Mouse (Mus musculus) hindbrain, embryonic 13.5 days (tissue): ENCODE results near the gene Tnn. TPM values are rescaled to one million over a fixed set of nuclear protein-coding genes. Genes with fewer than 3 reads are reported as not detected.

Source experiments
- ATAC-seq: fragments of 200-750 bp; cut with Nextera tagmentation; 2 replicates; pipeline ENCODE4 v1.8.0; 2017; ENCODE audit warnings: moderate TSS enrichment; ENCODE audit not compliant: low FRiP score
- H3K27ac ChIP-seq: fragments of 300-500 bp; sonication (generic); 2 replicates; pipeline ENCODE4 v1.5.1; 2015; ENCODE audit warnings: inconsistent platforms, mild to moderate bottlenecking, moderate library complexity
- H3K27me3 ChIP-seq: fragments of 300-500 bp; sonication (generic); 2 replicates; pipeline ENCODE4 v1.6.1; 2015; ENCODE audit warnings: mild to moderate bottlenecking, inconsistent platforms
- H3K36me3 ChIP-seq: fragments of 300-500 bp; sonication (generic); 2 replicates; pipeline ENCODE4 v1.6.1; 2015; ENCODE audit warnings: mild to moderate bottlenecking, inconsistent platforms
- H3K4me1 ChIP-seq: fragments of 300-500 bp; sonication (generic); replicated peaks from 2 replicates; pipeline ENCODE4 v1.6.1; 2015; ENCODE audit warnings: inconsistent platforms
- H3K4me2 ChIP-seq: fragments of 300-500 bp; sonication (generic); 2 replicates; pipeline ENCODE4 v1.6.1; 2015; ENCODE audit warnings: inconsistent platforms, mild to moderate bottlenecking, moderate library complexity
- H3K4me3 ChIP-seq: fragments of 300-500 bp; sonication (generic); 2 replicates; pipeline ENCODE4 v1.5.1; 2015; ENCODE audit warnings: mild to moderate bottlenecking, inconsistent platforms
- H3K9ac ChIP-seq: fragments of 300-500 bp; sonication (generic); 2 replicates; pipeline ENCODE4 v1.6.1; 2015; ENCODE audit warnings: mild to moderate bottlenecking, inconsistent platforms
- H3K9me3 ChIP-seq: fragments of 300-500 bp; sonication (generic); 2 replicates; pipeline ENCODE4 v1.6.1; 2016; ENCODE audit warnings: inconsistent platforms
- WGBS: fragments of 180-500 bp; shearing (Covaris S2); methylation state at CpG from one replicate; pipeline ENCODE4 v1.1.7; 2015; 5-methylcytosine and 5-hydroxymethylcytosine counted together
- polyA plus RNA-seq: library from polyadenylated mRNA; unstranded; fragments of >200 nt; fragmentation: Nextera tagmentation; extraction: Ambion mirVana; gene quantifications from 2 replicates; pipeline ENCODE4 v1.2.1, GENCODE M21; 2015

The Tnn gene
- polyA plus RNA-seq, 1 experiment from 2014 or later, result 0.06 TPM

GRCm38 (mm10) chr1:160035561-160035960 lies 117.8 kb downstream of the Tnn start:
- no peak overlapping the region for H3K9ac ChIP-seq
- no peaks in the 10 kb centered on the region for H3K4me1 ChIP-seq
- 78% methylated on average over 3 of the region's 3 CpGs for WGBS
- H3K4me3 ChIP-seq, result no peak overlapping the region
- H3K4me2 ChIP-seq, result no peak overlapping the region
- no peaks in the 10 kb centered on the region for H3K27me3 ChIP-seq
- H3K27ac ChIP-seq, result no peak overlapping the region
- H3K9me3 ChIP-seq, result no peaks in the 10 kb centered on the region
- no peak for ATAC-seq
- no peaks in the 10 kb centered on the region for H3K36me3 ChIP-seq

Other genes starting within 250 kb of the Tnn start
- 1.5 and 3.7 TPM in 2 replicates for gene 4930523C07Rik, start 109.2 kb downstream of the Tnn start, polyA plus RNA-seq
- 162 and 168 TPM in 2 replicates for gene Mrps14, start 41.6 kb upstream of the Tnn start, polyA plus RNA-seq
- gene Cacybp, start 59.3 kb upstream of the Tnn start, polyA plus RNA-seq, result 263 and 271 TPM in 2 replicates